Mouse (Mus musculus): Measurements from ENCODE around the gene Arhgap45. TPM values are rescaled to one million over a fixed set of nuclear protein-coding genes. Genes with fewer than 3 reads are reported as not detected.

The Arhgap45 gene
- polyA plus RNA-seq, 1 experiment from 2014 or later: 3.4 TPM

GRCm38 (mm10) chr10:80017361-80017760, 908 bp downstream of the Arhgap45 start:
- Histone ChIP-seq H3K4me3 (ENCODE audit: control insufficient read depth in 1 of 2, insufficient read depth in 1 of 2, low read depth in 1 of 2, low read length in 2 of 2) (no peak overlapping the region), H3K36me3 (ENCODE audit: control insufficient read depth, insufficient read depth, low read length) (no peaks in the 10 kb centered on the region), H3K27me3 (ENCODE audit: control insufficient read depth, insufficient read depth, low read length) (peaks cover 31% of the 10 kb centered on the region), H3K9ac (ENCODE audit: low read length) (no peak overlapping the region), H3K4me2 (ENCODE audit: low read length) (no peak overlapping the region), H3K9me3 (ENCODE audit: control insufficient read depth, low read length) (no peaks in the 10 kb centered on the region), H3K27ac (replicated peaks in 1 of 2; ENCODE audit: control insufficient read depth in 1 of 2, insufficient read depth in 1 of 2, low read depth in 2 of 2, low read length in 2 of 2) (no peak overlapping the region), H3K4me1 (ENCODE audit: control insufficient read depth in 2 of 2, insufficient read depth in 2 of 2, low read length in 2 of 2) (peaks cover 13 to 15% of the 10 kb centered on the region in 2 experiments; a peak in 3 of 4 replicates)
- ATAC-seq (ENCODE audit: insufficient number of reproducible peaks, insufficient read depth, low FRiP score, low read depth): no peak
- 68% methylated on average over 3 of the region's 3 CpGs for WGBS

GRCm38 (mm10) chr10:80017771-80018170, 1.3 kb downstream of the Arhgap45 start:
- Histone ChIP-seq H3K4me1 (ENCODE audit: control insufficient read depth in 2 of 2, insufficient read depth in 2 of 2, low read length in 2 of 2) (peaks cover 13 to 15% of the 10 kb centered on the region in 2 experiments; a peak in 3 of 4 replicates), H3K27me3 (ENCODE audit: control insufficient read depth, insufficient read depth, low read length) (peaks cover 30% of the 10 kb centered on the region), H3K4me2 (ENCODE audit: low read length) (no peak overlapping the region), H3K27ac (replicated peaks in 1 of 2; ENCODE audit: control insufficient read depth in 1 of 2, insufficient read depth in 1 of 2, low read depth in 2 of 2, low read length in 2 of 2) (no peak overlapping the region), H3K9me3 (ENCODE audit: control insufficient read depth, low read length) (no peaks in the 10 kb centered on the region), H3K36me3 (ENCODE audit: control insufficient read depth, insufficient read depth, low read length) (no peaks in the 10 kb centered on the region), H3K4me3 (ENCODE audit: control insufficient read depth in 1 of 2, insufficient read depth in 1 of 2, low read depth in 1 of 2, low read length in 2 of 2) (no peak overlapping the region), H3K9ac (ENCODE audit: low read length) (no peak overlapping the region)
- ATAC-seq (ENCODE audit: insufficient number of reproducible peaks, insufficient read depth, low FRiP score, low read depth): no peak
- WGBS: 83% methylated on average over 14 of the region's 14 CpGs

GRCm38 (mm10) chr10:80018739-80019297, 2.4 kb downstream of the Arhgap45 start:
- Histone ChIP-seq H3K27me3 (ENCODE audit: control insufficient read depth, insufficient read depth, low read length) (peaks cover 20% of the 10 kb centered on the region), H3K36me3 (ENCODE audit: control insufficient read depth, insufficient read depth, low read length) (no peaks in the 10 kb centered on the region), H3K27ac (replicated peaks in 1 of 2; ENCODE audit: control insufficient read depth in 1 of 2, insufficient read depth in 1 of 2, low read depth in 2 of 2, low read length in 2 of 2) (peak overlapping the region; percentile 17 to 26), H3K4me3 (ENCODE audit: control insufficient read depth in 1 of 2, insufficient read depth in 1 of 2, low read depth in 1 of 2, low read length in 2 of 2) (peak overlapping the region in 1 of 2 experiments; percentile 18; a peak in 2 of 4 replicates), H3K4me2 (ENCODE audit: low read length) (peak overlapping the region; percentile 56), H3K9me3 (ENCODE audit: control insufficient read depth, low read length) (no peaks in the 10 kb centered on the region), H3K9ac (ENCODE audit: low read length) (peak overlapping the region; percentile 6), H3K4me1 (ENCODE audit: control insufficient read depth in 2 of 2, insufficient read depth in 2 of 2, low read length in 2 of 2) (peaks cover 13 to 15% of the 10 kb centered on the region in 2 experiments; a peak in 3 of 4 replicates)
- peak; percentile 37; the same call in 1 of the 2 replicates for ATAC-seq (ENCODE audit: insufficient number of reproducible peaks, insufficient read depth, low FRiP score, low read depth)
- WGBS: 3% methylated on average over 15 of the region's 15 CpGs

- no peaks in the 10 kb centered on the region for H3K36me3 ChIP-seq (ENCODE audit: control insufficient read depth, insufficient read depth, low read length)
- peak overlapping the region; percentile 56 for H3K4me2 ChIP-seq (ENCODE audit: low read length)
- H3K4me3 ChIP-seq (ENCODE audit: control insufficient read depth in 1 of 2, insufficient read depth in 1 of 2, low read depth in 1 of 2, low read length in 2 of 2): peak overlapping the region in 1 of 2 experiments; percentile 32; a peak in 2 of 4 replicates
- peaks cover 12% of the 10 kb centered on the region for H3K27me3 ChIP-seq (ENCODE audit: control insufficient read depth, insufficient read depth, low read length)
- no peaks in the 10 kb centered on the region for H3K9me3 ChIP-seq (ENCODE audit: control insufficient read depth, low read length)
- H3K4me1 ChIP-seq (ENCODE audit: control insufficient read depth in 2 of 2, insufficient read depth in 2 of 2, low read length in 2 of 2): peaks cover 13 to 15% of the 10 kb centered on the region in 2 experiments; a peak in 3 of 4 replicates
- ATAC-seq (ENCODE audit: insufficient number of reproducible peaks, insufficient read depth, low FRiP score, low read depth): peak; percentile 51
- 13% methylated on average over 20 of the region's 20 CpGs for WGBS
- peak overlapping the region; percentile 18 to 26; a peak in 2 of 4 replicates for H3K27ac ChIP-seq (replicated peaks in 1 of 2; ENCODE audit: control insufficient read depth in 1 of 2, insufficient read depth in 1 of 2, low read depth in 2 of 2, low read length in 2 of 2)
- peak overlapping the region; percentile 6 for H3K9ac ChIP-seq (ENCODE audit: low read length)
Measured at GRCm38 (mm10) chr10:80019471-80020131, 3.1 kb downstream of the Arhgap45 start.

- no peaks in the 10 kb centered on the region for H3K9me3 ChIP-seq (ENCODE audit: control insufficient read depth, low read length)
- ATAC-seq (ENCODE audit: insufficient number of reproducible peaks, insufficient read depth, low FRiP score, low read depth): no peak
- H3K36me3 ChIP-seq (ENCODE audit: control insufficient read depth, insufficient read depth, low read length): no peaks in the 10 kb centered on the region
- peaks cover 13 to 15% of the 10 kb centered on the region in 2 experiments; a peak in 3 of 4 replicates for H3K4me1 ChIP-seq (ENCODE audit: control insufficient read depth in 2 of 2, insufficient read depth in 2 of 2, low read length in 2 of 2)
- H3K4me3 ChIP-seq (ENCODE audit: control insufficient read depth in 1 of 2, insufficient read depth in 1 of 2, low read depth in 1 of 2, low read length in 2 of 2): peak overlapping the region in 1 of 2 experiments; percentile 32; a peak in 2 of 4 replicates
- H3K4me2 ChIP-seq (ENCODE audit: low read length): peak overlapping the region; percentile 56
- H3K27me3 ChIP-seq (ENCODE audit: control insufficient read depth, insufficient read depth, low read length): peaks cover 6% of the 10 kb centered on the region
- peak overlapping the region; percentile 6; the same call in 1 of the 2 replicates for H3K9ac ChIP-seq (ENCODE audit: low read length)
- 34% methylated on average over 11 of the region's 11 CpGs for WGBS
- H3K27ac ChIP-seq (replicated peaks in 1 of 2; ENCODE audit: control insufficient read depth in 1 of 2, insufficient read depth in 1 of 2, low read depth in 2 of 2, low read length in 2 of 2): no peak overlapping the region
Measured at GRCm38 (mm10) chr10:80020191-80020590, 3.7 kb downstream of the Arhgap45 start.

GRCm38 (mm10) chr10:80020603-80021319, 4.3 kb downstream of the Arhgap45 start:
- Histone ChIP-seq H3K4me3 (ENCODE audit: control insufficient read depth in 1 of 2, insufficient read depth in 1 of 2, low read depth in 1 of 2, low read length in 2 of 2) (no peak overlapping the region), H3K4me2 (ENCODE audit: low read length) (peak overlapping the region; percentile 56; the same call in 1 of the 2 replicates), H3K4me1 (ENCODE audit: control insufficient read depth in 2 of 2, insufficient read depth in 2 of 2, low read length in 2 of 2) (peaks cover 13 to 15% of the 10 kb centered on the region in 2 experiments; a peak in 3 of 4 replicates), H3K9me3 (ENCODE audit: control insufficient read depth, low read length) (no peaks in the 10 kb centered on the region), H3K9ac (ENCODE audit: low read length) (no peak overlapping the region), H3K36me3 (ENCODE audit: control insufficient read depth, insufficient read depth, low read length) (no peaks in the 10 kb centered on the region), H3K27ac (replicated peaks in 1 of 2; ENCODE audit: control insufficient read depth in 1 of 2, insufficient read depth in 1 of 2, low read depth in 2 of 2, low read length in 2 of 2) (no peak overlapping the region), H3K27me3 (ENCODE audit: control insufficient read depth, insufficient read depth, low read length) (0 out of 2 replicates have a peak, but pooled peaks cover under 1% of the 10 kb centered on the region)
- ATAC-seq (ENCODE audit: insufficient number of reproducible peaks, insufficient read depth, low FRiP score, low read depth): no peak
- WGBS: 77% methylated on average over 18 of the region's 18 CpGs

- Histone ChIP-seq H3K36me3 (ENCODE audit: control insufficient read depth, insufficient read depth, low read length) (no peaks in the 10 kb centered on the region), H3K27me3 (ENCODE audit: control insufficient read depth, insufficient read depth, low read length) (no peaks in the 10 kb centered on the region), H3K9me3 (ENCODE audit: control insufficient read depth, low read length) (no peaks in the 10 kb centered on the region), H3K4me3 (ENCODE audit: control insufficient read depth in 1 of 2, insufficient read depth in 1 of 2, low read depth in 1 of 2, low read length in 2 of 2) (no peak overlapping the region), H3K27ac (replicated peaks in 1 of 2; ENCODE audit: control insufficient read depth in 1 of 2, insufficient read depth in 1 of 2, low read depth in 2 of 2, low read length in 2 of 2) (no peak overlapping the region), H3K4me2 (ENCODE audit: low read length) (no peak overlapping the region), H3K4me1 (ENCODE audit: control insufficient read depth in 2 of 2, insufficient read depth in 2 of 2, low read length in 2 of 2) (peaks cover 13 to 15% of the 10 kb centered on the region in 2 experiments; a peak in 3 of 4 replicates), H3K9ac (ENCODE audit: low read length) (no peak overlapping the region)
- WGBS: 91% methylated on average over 13 of the region's 13 CpGs
- no peak for ATAC-seq (ENCODE audit: insufficient number of reproducible peaks, insufficient read depth, low FRiP score, low read depth)
Measured at GRCm38 (mm10) chr10:80021320-80021641, 4.8 kb downstream of the Arhgap45 start.
